ENCODE assay signal across 7 mouse cellular contexts in the genomic region with DNA sequence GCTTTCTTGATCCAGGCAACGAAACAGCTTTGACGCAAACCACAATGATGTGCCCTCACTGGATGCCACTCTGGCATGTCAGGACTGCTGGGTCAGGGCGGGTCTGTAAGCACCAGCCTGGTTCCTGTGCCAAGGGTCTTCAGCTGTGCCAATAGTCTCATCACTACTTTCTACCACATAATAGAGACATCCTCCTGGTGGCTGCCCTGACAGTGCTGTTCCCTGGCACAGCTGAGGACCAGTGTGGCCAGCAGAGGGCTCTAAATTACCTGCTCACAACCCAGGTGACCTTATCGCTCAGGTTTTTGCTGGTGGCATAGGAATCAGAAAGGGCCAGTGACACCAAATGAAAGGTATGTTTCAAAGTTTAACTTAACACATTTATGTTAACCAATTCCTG. TPM values are rescaled to one million over a fixed set of nuclear protein-coding genes. Genes with fewer than 3 reads are reported as not detected.
A peak's percentile ranks its signal among the peaks of the same experiment; 100 is the strongest.
DNase-seq lines count a peak whose midpoint lies in the region; ATAC-seq and TF ChIP-seq lines count a peak whose summit lies in the region.

No protein-coding gene starts in this region.

- H3K36me3 ChIP-seq in liver, embryonic 12.5 days, result no peaks in the 10 kb centered on the region
- no peaks in the 10 kb centered on the region for H3K36me3 ChIP-seq in stomach, postnatal 0 days (ENCODE audit: control insufficient read depth, insufficient read depth, low read length)

- H3K9me3 ChIP-seq in liver, embryonic 12.5 days (replicated peaks), result no peaks in the 10 kb centered on the region
- H3K9me3 ChIP-seq in stomach, postnatal 0 days (ENCODE audit: control insufficient read depth, low read length), result no peaks in the 10 kb centered on the region

- no peak overlapping the region for H3K9ac ChIP-seq in liver, embryonic 12.5 days
- H3K9ac ChIP-seq in stomach, postnatal 0 days (ENCODE audit: low read length), result no peak overlapping the region

- no peak; the same call in 1 of the 2 replicates for ATAC-seq in liver, embryonic 12.5 days
- ATAC-seq in stomach, postnatal 0 days (ENCODE audit: low FRiP score, low TSS enrichment), result peak; percentile 77

- H3K4me2 ChIP-seq in liver, embryonic 12.5 days, result no peak overlapping the region
- H3K4me2 ChIP-seq in stomach, postnatal 0 days (replicated peaks; ENCODE audit: low read depth), result no peak overlapping the region; the same call in 1 of the 2 replicates

- TF ChIP-seq EP300 in stomach, postnatal 0 days (optimal IDR thresholded peaks at IDR 0.05), result no peak

- peak; percentile 76 for TF ChIP-seq CTCF in stomach, postnatal 0 days (IDR thresholded peaks at IDR 0.05; ENCODE audit: low read depth)

- H3K4me3 ChIP-seq in liver, embryonic 12.5 days, result no peak overlapping the region
- no peak overlapping the region for H3K4me3 ChIP-seq in stomach, postnatal 0 days (ENCODE audit: low read depth, low read length)

- DNase-seq in liver, result peak; percentile 61
- DNase-seq in brain, adult 2 months (ENCODE audit: low read depth, low spot score), result peak; percentile 35
- DNase-seq in kidney, postnatal 36 days, result peak; percentile 71 to 81
- DNase-seq in stomach, postnatal 0 days (ENCODE audit: low spot score), result peak; percentile 68
- no peak for DNase-seq in urinary bladder, postnatal 25 days (ENCODE audit: low spot score)
- DNase-seq in left cerebral cortex, adult 8-10 months (ENCODE audit: low spot score in 2 of 2), result no peak

- 60% methylated on average over 4 of the region's 4 CpGs for WGBS in liver, embryonic 12.5 days (ENCODE audit: insufficient replicate concordance)
- WGBS in stomach, postnatal 0 days, result 37% methylated on average over 4 of the region's 4 CpGs

- no peak overlapping the region for H3K27ac ChIP-seq in liver, embryonic 12.5 days
- H3K27ac ChIP-seq in stomach, postnatal 0 days (replicated peaks), result peak overlapping the region; percentile 78; the same call in 1 of the 2 replicates

- peaks cover 21% of the 10 kb centered on the region for H3K27me3 ChIP-seq in liver, embryonic 12.5 days (replicated peaks)
- H3K27me3 ChIP-seq in stomach, postnatal 0 days (ENCODE audit: control insufficient read depth, insufficient read depth, low read length), result no peaks in the 10 kb centered on the region

- H3K4me1 ChIP-seq in liver, embryonic 12.5 days, result 0 out of 2 replicates have a peak, but pooled peaks cover 3% of the 10 kb centered on the region
- no peaks in the 10 kb centered on the region for H3K4me1 ChIP-seq in stomach, postnatal 0 days (replicated peaks; ENCODE audit: control insufficient read depth, insufficient read depth)

RNA-seq across cellular contexts. Expression of gene Hagh, which starts 1.2 kb away (rescaled TPM):
- 61.1 and 64.8 TPM in 2 replicates for polyA plus RNA-seq in liver, embryonic 12.5 days (2016; fragmentation: Nextera tagmentation; extraction: Ambion mirVana)
- polyA plus RNA-seq in stomach, postnatal 0 days (2015; fragmentation: Nextera tagmentation; extraction: Ambion mirVana), result 51.3 and 52.7 TPM in 2 replicates
- total RNA-seq in left cerebral cortex, adult 8-10 months (2022), result 100 to 1,000 TPM; 129 to 143 (median 135) TPM

RNA-seq across cellular contexts. Expression of gene Fahd1, which starts 9.0 kb away (rescaled TPM):
- polyA plus RNA-seq in liver, embryonic 12.5 days (2016; fragmentation: Nextera tagmentation; extraction: Ambion mirVana), result 34.2 and 34.6 TPM in 2 replicates
- 24.1 and 25.1 TPM in 2 replicates for polyA plus RNA-seq in stomach, postnatal 0 days (2015; fragmentation: Nextera tagmentation; extraction: Ambion mirVana)
- 10 to 100 TPM; 18.7 to 19.5 (median 19.1) TPM for total RNA-seq in left cerebral cortex, adult 8-10 months (2022)

RNA-seq across cellular contexts. Expression of gene Igfals, which starts 24.7 kb away (rescaled TPM):
- polyA plus RNA-seq in liver, embryonic 12.5 days (2016; fragmentation: Nextera tagmentation; extraction: Ambion mirVana), result 5.3 and 5.4 TPM in 2 replicates
- polyA plus RNA-seq in stomach, postnatal 0 days (2015; fragmentation: Nextera tagmentation; extraction: Ambion mirVana), result 5.6 and 5.9 TPM in 2 replicates
- total RNA-seq in left cerebral cortex, adult 8-10 months (2022), result under 1 TPM in 2 of 4 experiments, not detected in 2; 0.17 to 0.25 TPM

RNA-seq across cellular contexts. Expression of gene Meiob, which starts 37.0 kb away (rescaled TPM):
- 1.5 TPM in 2 replicates for polyA plus RNA-seq in liver, embryonic 12.5 days (2016; fragmentation: Nextera tagmentation; extraction: Ambion mirVana)
- polyA plus RNA-seq in stomach, postnatal 0 days (2015; fragmentation: Nextera tagmentation; extraction: Ambion mirVana), result 0.05 TPM in 1 of 2 replicates, not detected in the other
- not detected for total RNA-seq in left cerebral cortex, adult 8-10 months (2022)

RNA-seq across cellular contexts. Expression of gene Nubp2, which starts 45.0 kb away (rescaled TPM):
- 97.7 and 108 TPM in 2 replicates for polyA plus RNA-seq in liver, embryonic 12.5 days (2016; fragmentation: Nextera tagmentation; extraction: Ambion mirVana)
- polyA plus RNA-seq in stomach, postnatal 0 days (2015; fragmentation: Nextera tagmentation; extraction: Ambion mirVana), result 39.4 and 40.5 TPM in 2 replicates
- 10 to 100 TPM; 28.1 to 33.7 (median 32.0) TPM for total RNA-seq in left cerebral cortex, adult 8-10 months (2022)

Comparison
In these comparisons a context has a peak if more than half of its experiments do, and no peak if none do; other contexts are left out.
1. DNase-seq: peak in liver (single experiment), brain, adult 2 months (single experiment), kidney, postnatal 36 days (2 of 2) and stomach, postnatal 0 days (single experiment); none in urinary bladder, postnatal 25 days (single experiment) and left cerebral cortex, adult 8-10 months (0 of 2).